Mouse (Mus musculus) cerebellum, adult (tissue): ENCODE measurements around the gene Kifap3.
"Not testable (repeated sequence)": the region's sequence is repeated elsewhere in the genome, so short reads cannot be mapped to it uniquely, and the experiment has no call there.

Source experiments
- ATAC-seq: cut with Nextera tagmentation; 2 replicates; pipeline ENCODE4 v1.9.2; 2017; ENCODE audit warnings: mild to moderate bottlenecking, moderate library complexity, mixed read lengths; ENCODE audit not compliant: insufficient number of reproducible peaks, low FRiP score, low TSS enrichment

Kifap3 gene

DNA sequence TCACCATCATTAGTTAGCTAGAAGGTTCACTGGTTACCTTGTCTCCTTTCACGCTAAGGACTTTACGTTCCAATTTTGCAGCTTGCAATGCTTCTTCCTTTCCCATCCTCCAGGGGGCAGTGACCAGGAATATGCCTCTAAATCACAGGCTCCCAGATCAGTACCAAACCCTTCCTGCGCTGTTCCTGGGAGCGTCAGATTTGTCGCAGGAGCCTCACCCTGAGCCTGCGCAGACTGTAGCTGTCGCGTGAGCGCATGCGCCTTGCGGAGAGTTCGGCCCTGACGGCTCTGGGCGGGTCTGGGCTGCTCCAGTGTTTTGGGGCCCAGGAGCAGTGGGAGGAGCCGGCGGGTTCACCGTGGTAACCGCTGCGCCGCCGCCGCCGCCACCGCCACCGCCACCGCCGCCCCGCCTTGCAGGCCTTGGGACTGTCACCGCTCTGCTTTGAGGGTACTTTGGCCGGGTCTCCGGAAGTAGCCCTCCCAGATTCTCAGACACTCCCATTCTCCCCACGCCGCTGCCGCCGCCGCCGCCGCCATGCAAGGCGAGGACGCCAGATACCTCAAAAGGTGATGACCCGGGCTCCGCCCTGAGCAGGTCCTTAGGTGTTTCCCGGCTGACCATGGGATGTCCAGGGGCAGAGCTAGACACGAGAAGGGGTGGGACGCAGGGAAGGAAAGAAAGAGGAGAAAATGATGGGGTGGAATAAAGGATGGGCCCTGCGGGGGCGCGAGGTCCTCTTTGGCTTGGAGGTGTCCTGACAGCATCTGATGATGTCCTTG, at the start of gene Kifap3:
Gene Kifap3, plus strand, starts transcription at position 248 of the 780 bp plus-strand sequence.
- peak; percentile 99 for ATAC-seq

DNA sequence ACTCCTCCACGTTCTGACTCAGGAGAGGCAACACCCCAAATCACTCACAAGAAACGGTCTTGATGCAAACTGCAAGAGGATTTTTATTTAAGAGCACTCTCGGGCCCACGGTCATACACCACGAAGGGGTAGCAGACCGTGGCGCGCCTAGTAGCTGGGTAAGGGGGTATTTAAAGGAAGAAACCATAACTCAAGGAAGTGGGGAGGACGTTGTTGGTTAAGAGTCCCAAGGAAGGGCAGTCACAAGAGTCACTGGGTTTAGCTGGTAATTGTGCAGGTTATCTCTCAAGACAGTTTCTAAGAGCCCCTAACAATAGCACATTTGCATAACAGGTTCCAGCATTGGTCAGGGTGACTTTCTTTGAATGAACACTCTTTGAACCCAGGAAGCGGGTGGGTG, 48.2 kb upstream of the Kifap3 start:
- ATAC-seq = not testable (repeated sequence)

DNA sequence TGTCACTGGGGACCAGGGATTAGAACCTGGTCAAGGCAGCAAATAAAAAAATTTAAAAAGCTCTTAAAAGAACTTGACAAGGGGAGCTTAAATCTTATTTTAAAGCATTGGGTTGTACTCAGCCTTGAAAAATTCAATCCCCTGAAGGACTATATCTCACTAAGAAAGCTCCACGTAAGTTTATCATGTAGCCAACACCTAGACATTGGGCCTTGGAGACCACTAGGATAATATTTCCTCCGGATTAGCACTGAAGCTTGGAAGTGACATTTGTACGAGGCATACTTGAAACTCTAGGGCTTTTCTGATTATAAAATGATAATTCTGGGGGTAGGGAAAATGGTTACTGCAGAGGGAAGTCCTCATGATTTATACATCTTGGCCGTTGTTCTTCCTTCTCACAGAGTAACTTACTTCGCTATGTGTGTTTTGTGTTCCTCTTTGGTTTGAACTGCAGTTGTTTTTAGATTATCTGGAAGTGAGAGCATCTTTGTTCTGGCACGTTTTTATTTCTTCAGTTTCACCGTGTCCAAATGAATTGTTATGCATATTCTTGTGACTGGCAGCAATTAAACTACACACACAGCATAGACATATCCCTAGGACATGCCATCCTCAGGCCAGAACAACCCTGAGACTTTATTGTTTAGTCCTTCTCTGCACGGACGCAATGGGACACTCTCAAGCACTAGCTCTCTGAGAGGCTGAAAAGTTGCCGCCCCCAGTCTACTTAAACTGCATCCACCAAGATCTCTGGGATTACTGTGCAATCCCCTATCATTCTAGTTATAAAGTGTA, 42.7 kb upstream of the Kifap3 start:
- ATAC-seq = no peak

DNA sequence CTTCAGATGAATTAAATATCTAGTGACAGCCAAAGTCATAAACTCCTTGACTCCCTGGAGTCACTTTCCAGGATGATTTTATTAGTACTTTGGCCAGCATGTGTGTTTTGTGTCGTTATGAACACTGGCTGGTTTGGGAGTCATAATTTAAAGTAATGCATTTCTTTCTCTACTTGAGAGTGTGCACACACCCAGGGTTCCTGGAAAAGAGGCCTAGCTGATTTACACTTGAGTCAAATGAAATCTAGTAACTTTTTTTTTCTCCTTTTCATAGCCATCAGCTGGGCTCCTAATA, 42.2 kb upstream of the Kifap3 start:
- ATAC-seq = no peak

DNA sequence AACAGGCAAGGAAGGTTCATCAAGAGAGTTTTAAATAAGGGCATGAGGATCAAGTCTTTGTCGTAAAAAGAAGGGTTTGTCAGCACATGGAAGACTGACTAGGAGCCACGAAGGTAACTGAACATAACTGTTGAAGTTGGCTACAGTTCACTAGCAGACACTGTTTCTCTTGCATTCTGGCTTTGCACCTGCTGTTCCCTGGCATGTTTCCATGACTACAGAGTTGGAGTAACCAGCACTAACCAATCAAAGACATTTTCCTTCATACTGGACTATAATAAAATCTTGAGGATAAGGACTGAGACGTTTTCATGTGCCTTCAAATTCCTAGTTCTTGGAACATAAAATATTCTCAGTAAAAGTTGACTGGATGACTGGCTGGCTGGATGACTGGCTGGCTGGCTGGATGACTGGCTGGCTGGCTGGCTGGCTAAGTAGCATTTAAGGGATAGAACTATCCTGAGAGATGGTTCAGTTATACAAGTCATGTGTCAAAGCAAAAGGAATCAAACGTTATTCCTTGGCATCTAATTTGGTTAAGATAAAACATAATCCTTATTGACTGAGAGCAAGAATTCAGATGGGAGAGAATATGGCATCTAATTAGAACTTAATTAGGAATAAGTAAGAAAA, 27.9 kb upstream of the Kifap3 start:
- ATAC-seq = no peak

DNA sequence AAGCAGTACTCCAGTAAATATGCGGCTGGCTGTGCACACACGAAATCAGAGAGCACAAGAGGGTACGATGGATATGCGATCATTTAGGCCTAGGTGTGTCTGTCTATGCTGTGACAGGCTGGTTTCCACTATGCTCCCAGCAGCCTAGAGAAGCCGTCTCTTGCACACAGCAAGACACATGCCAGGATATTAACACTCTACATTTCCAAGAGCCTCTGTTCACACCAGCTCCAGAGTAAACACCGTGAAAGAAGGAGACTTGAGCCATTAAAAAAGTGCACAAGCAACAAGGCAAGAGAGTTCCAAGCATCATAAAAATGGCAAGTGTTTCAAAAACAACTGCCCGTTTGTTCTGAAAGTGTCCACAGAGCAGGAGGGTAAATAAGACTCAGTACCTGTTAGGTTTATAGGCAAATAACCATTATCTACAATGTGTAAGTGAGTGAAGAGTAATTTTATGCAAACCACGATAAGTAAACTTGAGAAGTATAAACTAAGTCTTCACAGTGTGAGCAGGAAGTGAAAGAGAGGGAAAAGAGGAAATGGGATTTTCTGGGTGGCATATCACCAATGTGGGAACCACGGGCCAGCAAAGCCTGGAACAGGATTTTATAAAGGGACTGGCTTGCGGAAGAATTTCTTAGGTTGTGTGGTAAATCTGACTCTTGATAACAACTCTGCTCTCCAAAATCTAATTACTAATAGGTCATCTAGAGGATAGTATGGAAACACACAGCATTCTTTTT, 21.7 kb upstream of the Kifap3 start:
- no peak for ATAC-seq

DNA sequence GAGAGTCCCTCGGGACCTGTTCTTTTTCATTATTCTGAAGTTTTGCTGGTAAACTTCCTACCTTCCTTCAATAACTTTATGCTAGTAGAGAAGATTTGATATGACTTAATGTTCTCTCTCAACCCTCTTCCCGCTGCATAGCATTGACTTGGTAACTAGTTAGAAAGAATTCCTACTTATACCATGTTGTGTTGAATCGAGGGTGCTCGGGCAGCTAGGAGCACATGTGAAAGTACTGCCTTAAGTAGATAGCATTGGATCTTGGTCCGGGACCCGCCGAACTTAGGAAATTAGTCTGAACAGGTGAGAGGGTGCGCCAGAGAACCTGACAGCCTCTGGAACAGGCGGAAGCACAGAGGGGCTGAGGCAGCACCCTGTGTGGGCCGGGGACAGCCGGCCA, 4.2 kb downstream of the Kifap3 start:
- ATAC-seq = not testable (repeated sequence)

DNA sequence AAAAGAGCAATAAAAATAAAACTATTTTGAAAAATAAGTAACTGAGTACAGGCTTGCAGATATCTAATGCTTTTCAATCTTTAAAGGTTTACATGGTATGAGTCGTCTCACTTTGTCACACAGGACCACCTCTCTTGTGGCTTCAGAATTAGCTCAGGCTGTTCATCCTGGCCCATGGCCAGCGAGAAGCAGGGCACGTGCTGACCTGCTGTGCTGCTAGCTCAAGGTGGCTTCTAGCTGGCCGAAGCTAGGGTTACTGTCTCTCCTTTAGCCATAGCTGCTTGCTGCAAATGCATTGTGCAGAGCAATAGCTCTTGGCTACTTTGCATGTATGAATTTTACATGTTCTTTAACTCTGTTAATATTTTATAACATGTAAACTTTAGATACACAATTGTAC, 42.0 kb downstream of the Kifap3 start:
- peak; percentile 20; the same call in 1 of the 2 replicates for ATAC-seq

DNA sequence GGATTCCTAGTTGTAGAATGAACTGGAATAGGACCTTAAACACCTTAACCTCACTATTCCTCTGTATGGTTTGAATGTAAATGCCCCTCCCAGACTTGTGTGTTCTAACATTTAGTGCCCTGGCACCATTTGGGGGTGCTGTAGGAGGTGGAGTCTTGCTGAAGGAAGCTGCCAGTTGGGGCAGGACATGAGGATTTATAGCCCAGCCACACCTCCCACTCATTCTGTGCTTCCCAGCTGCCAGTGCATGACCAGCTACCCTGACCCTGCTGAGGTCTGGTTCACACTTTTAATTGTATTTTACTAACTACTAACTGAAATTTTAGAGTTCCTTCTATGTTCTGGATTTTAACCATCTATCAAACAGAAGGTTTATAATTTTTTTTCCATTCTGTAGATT, 50.1 kb downstream of the Kifap3 start:
- ATAC-seq = no peak

DNA sequence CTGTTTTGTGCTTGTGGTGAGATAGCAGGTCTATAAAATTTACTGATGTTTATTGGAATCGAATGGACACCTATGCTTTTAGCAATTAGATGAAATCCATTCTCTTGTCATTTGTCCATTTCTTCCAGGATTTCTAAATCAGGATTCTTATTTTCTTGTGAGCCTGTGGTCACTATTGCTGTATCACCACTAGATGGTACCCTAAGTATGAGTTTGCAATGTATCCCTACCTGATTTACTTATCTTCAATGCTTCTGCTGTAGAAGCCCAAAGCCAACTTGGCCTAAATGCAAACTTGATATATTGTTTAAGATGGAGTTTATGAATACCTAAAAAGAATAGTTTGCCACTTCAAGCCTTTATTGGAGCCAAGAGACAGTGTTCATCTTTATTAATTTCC, 54.7 kb downstream of the Kifap3 start:
- no peak for ATAC-seq

DNA sequence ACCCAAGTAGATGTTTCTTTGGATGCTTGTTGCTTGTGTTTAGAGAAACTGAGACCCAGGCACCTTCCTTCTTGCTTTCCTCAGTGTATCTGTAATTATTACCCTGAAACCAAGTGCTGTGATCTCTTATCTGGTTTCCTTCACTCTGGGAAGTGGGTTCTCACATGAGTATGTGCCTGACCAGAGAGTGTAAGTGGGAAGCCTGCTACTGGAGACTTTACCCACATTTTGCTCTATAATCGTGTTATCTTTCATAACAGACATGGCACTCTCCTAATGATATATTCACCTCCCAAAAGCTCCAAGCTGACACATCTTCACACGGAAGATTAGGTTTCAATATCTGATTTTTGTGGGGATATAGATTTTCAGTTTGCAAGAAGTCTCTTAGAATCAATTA, 55.7 kb downstream of the Kifap3 start:
- ATAC-seq = no peak

DNA sequence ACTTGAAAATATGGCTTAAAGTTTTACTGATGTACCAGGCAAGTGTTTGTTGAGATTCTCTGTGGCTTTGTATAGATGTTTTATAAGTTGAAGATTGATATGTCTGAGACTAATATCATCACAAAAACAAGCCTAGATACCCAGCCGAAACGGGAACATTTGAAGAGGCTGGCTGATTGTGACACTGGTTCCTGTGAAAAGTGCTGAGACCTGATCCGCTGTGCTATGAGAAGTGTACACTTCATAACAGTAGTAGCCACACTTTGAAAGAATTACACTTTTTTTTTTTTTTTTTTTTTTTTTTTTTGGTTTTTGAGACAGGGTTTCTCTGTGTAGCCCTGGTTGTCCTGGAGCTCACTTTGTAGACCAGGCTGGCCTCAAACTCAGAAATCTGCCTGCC, 59.1 kb downstream of the Kifap3 start:
- not testable (repeated sequence) for ATAC-seq

DNA sequence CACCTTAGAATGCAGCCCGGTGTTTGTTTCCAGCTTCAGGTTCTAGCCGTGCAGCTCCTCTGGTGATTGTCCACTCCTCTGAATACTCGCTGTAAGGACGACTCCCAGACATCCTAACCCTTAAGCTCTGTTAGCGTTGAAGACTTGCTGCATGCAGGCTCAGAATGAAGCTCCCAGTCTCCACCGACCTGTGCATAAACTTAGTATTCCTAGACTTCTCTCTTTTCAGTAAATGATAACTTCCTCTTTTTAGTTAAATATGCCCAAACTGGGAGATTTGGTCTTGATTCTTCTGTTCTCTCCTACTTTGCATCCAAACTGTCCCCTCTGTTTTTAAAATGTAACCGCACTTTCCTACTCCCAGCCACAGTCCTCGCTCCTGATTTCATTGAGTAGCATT, 61.2 kb downstream of the Kifap3 start:
- ATAC-seq = no peak

DNA sequence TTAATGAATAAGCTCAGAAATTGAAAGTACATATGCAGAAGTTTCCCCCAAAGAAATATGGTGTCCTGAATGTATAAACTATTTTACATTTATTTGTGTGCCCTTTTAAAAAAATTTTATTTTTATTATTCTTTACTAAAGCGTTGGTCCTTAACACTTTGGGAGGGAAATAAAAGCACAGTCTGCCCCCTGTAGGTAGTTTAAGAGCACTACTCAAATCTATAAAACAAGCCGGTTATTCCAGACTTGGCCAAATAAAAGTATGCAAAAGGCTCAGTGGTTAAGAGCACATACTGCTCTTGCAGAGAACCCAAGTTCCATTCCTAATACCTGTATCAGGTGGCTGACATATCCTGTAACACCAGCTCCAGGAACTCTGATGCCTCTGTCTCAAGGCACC, 62.9 kb downstream of the Kifap3 start:
- no peak for ATAC-seq

DNA sequence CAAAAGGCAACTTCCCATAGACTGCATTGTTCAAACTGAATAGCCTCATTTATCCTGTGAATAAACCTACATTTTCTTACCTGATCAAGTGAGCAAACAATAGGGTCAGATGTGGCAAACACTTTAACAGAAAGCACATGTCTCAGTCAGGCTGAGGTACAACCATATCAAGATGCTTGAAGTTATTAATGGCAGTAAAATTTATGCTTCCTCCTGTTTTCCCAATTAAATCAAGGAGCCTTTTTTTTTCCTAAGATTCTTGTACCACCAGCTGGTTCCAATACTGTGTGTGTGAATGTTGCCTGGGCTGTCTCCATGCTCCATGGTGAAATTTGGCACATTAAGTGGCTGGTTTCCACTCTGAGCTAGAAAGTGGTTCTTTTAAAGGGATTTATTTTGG, 64.5 kb downstream of the Kifap3 start:
- no peak for ATAC-seq

DNA sequence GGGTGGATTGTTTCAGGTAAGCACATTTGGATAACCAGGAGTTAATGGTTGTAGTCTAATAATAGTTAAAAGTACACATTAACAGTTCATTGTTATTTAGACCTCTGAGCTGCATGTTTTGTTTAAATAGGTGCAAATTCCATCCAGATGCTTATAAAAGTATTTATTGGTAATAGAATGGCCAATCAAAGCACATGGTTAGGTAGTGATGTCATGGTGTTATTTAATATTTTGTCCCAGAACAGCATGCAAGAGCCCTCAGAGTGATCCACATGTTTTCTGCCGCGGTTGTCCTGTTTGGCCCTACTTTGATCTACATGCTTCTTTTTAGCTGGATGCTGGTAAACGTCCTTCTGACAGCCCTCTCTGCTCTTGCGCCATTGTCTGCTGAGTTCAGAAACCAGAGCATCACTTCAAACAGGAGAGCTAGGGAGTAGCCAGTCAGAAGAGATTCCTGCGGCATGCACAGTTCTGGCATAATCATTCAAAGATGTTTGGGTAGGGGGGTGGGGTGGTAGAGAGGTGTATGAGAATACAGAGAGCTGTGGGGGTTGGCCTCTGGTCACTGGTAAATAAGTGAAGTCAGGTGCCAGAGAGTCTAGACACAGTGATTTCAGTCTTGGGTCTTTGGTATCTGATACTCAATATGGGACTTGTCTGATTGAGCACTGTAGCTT, 73.6 kb downstream of the Kifap3 start:
- no peak for ATAC-seq

DNA sequence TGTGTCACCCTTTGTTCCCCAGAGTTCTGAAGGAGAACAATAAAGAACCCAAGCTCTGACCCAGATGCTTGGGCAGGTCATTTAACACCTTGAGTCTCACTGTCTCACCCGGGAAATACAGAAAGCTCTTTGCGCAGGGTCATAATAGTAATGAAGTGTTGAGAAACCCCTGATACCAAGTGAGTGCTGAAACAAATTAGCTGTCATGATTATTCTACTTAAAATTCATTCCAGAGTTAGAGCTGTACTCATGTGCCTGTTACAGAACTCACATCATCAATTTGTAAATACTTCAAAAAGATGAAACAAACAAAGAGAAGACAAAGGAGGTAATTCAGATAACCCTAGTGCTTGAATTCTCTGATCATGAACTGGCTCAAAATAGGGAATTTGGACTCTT, 79.0 kb downstream of the Kifap3 start:
- no peak for ATAC-seq

DNA sequence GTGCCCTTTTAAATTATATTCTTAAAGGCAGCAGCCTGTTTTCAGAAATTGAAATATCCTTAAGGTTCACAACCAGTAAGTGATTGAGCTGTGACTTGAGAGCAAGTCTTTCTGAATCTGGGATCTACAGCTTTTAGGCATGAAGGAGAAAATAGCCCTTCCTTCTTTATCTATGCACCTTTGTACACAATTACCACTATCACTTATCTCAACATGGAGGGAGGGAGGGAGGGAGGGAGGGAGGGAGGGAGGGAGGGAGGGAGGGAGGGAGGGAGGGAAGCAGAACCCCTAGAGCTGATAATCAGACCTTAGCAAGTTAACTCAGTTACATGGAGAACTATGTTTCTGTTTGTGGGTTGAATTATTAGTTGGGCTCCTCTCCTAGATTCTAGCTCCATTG, 82.2 kb downstream of the Kifap3 start:
- ATAC-seq = no peak

DNA sequence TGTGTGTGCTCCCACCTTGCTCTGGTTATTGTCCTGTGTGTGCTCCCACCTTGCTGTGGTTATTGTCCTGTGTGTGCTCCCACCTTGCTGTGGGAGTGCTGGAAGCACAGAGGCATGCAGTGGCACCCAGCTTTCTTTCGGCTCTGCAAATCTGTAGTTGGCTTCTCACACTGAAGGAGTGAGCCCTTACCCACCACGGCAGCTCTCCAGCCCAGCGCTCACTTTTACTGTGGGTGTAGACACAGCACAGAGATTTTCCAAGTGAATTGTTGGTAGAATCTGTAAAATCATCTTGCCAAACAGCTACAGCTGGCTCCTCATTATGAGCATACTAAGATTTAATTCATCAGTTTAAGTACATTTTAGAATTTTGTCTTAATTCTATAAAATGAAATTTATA, 93.8 kb downstream of the Kifap3 start:
- ATAC-seq = no peak

DNA sequence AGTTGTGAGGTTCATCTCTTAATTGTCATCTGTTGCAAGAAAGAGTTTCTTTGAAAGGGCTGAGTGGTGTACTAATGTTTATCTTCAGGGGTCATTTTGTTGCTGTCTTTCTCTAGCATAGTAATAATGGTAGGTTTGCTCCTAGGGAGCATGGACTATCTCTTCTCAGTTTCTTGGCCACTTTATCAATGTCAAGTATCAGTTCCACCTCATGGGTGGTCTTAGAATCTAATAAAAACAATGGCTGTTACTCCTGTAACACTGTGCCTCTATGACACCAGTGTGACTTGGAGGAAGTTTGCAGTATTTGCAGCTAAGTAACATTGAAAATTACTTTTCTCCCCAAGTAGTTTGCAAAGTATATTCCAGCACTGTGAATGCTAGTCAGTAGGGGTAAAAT, 110.2 kb downstream of the Kifap3 start:
- no peak for ATAC-seq
